Mouse (Mus musculus) limb, embryonic 11.5 days (tissue): ENCODE data around the gene Slc46a1. TPM values are rescaled to one million over a fixed set of nuclear protein-coding genes. Genes with fewer than 3 reads are reported as not detected.

Experiments
- ATAC-seq: fragments of 200-750 bp; cut with Nextera tagmentation; 2 replicates; pipeline ENCODE4 v1.8.0; 2017; ENCODE audit warnings: low read depth; ENCODE audit not compliant: insufficient number of reproducible peaks, low FRiP score, low TSS enrichment
- DNase-seq: peaks from one replicate; pipeline ENCODE4 v3.0.0-alpha.2; 2015; ENCODE audit warnings: low spot score
- H3K27ac ChIP-seq: fragments of 300-500 bp; sonication (generic); replicated peaks from 2 replicates; pipeline ENCODE4 v1.5.1; 2014; ENCODE audit warnings: low read depth, mild to moderate bottlenecking, low read length
- H3K27me3 ChIP-seq: fragments of 300-500 bp; sonication (generic); 2 replicates; pipeline ENCODE4 v1.6.1; 2014; ENCODE audit warnings: mild to moderate bottlenecking, low read length, mixed read lengths; ENCODE audit not compliant: control insufficient read depth, insufficient read depth
- H3K36me3 ChIP-seq: fragments of 300-500 bp; sonication (generic); 2 replicates; pipeline ENCODE4 v1.6.1; 2014; ENCODE audit warnings: mild to moderate bottlenecking, low read length, moderate library complexity, mixed read lengths; ENCODE audit not compliant: control insufficient read depth, insufficient read depth
- H3K4me1 ChIP-seq: fragments of 300-500 bp; sonication (generic); 2 replicates; pipeline ENCODE4 v1.6.1; 2014; ENCODE audit warnings: low read length, mixed read lengths; ENCODE audit not compliant: control insufficient read depth, insufficient read depth
- H3K4me2 ChIP-seq: fragments of 300-500 bp; sonication (generic); 2 replicates; pipeline ENCODE4 v1.6.1; 2014; ENCODE audit warnings: low read depth, mild to moderate bottlenecking, moderate library complexity; ENCODE audit not compliant: severe bottlenecking
- H3K4me3 ChIP-seq: fragments of 300-500 bp; sonication (generic); 2 replicates; pipeline ENCODE4 v1.5.1; 2014; ENCODE audit warnings: low read depth, low read length
- H3K9ac ChIP-seq: fragments of 300-500 bp; sonication (generic); 2 replicates; pipeline ENCODE4 v1.6.1; 2014; ENCODE audit warnings: mild to moderate bottlenecking, low read length
- H3K9me3 ChIP-seq: fragments of 300-500 bp; sonication (generic); 2 replicates; pipeline ENCODE4 v1.6.1; 2016; ENCODE audit warnings: low read length; ENCODE audit not compliant: control insufficient read depth
- WGBS: fragments of 180-500 bp; shearing (Covaris S2); extraction: QIAGEN DNeasy Blood & Tissue Kit; methylation state at CpG from one replicate; pipeline ENCODE4 v1.1.7; 2014; 5-methylcytosine and 5-hydroxymethylcytosine counted together
- polyA plus RNA-seq: library from polyadenylated mRNA; unstranded; fragments of >200 nt; fragmentation: Nextera tagmentation; extraction: Ambion mirVana; gene quantifications from 2 replicates; pipeline ENCODE4 v1.2.1, GENCODE M21; 2014

Slc46a1 gene
- polyA plus RNA-seq, 1 experiment from 2014 or later, result 14.9 TPM

DNA sequence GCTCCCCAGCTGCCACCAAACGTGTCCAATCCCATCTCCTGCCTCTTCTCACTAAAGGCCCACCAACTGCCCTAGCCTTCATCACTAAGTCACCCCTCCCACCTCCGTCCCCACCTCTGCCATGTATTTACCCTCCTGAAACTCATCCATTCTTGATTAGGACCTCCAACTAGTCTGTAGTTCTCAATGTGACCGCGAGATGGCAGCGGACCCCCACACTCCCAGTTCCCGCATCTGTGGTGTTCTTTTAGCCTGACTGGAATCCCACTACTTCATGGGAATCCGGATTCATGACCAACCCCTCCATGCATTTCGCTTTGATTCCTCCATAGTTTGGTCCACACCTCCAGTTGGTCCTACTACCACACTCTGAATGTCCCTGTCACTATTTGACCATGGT is 22.7 kb downstream of the Slc46a1 start:
- Histone ChIP-seq H3K4me2 (no peak overlapping the region), H3K4me1 (peaks cover 4% of the 10 kb centered on the region; the same call in 1 of the 2 replicates), H3K9ac (no peak overlapping the region), H3K9me3 (no peaks in the 10 kb centered on the region), H3K27me3 (peaks cover 53% of the 10 kb centered on the region), H3K4me3 (no peak overlapping the region), H3K36me3 (no peaks in the 10 kb centered on the region), H3K27ac (no peak overlapping the region)
- ATAC-seq (no peak), DNase-seq (peak; percentile 89)
- WGBS, result 6% methylated on average over 8 of the region's 8 CpGs

GRCm38 (mm10) chr11:78490781-78491241 is 25.3 kb downstream of the Slc46a1 start:
- ATAC-seq (no peak), DNase-seq (peak; percentile 60)
- Histone ChIP-seq H3K27me3 (peaks cover 60% of the 10 kb centered on the region), H3K9ac (no peak overlapping the region), H3K4me2 (peak overlapping the region; percentile 33), H3K4me1 (peaks cover 4% of the 10 kb centered on the region; the same call in 1 of the 2 replicates), H3K9me3 (no peaks in the 10 kb centered on the region), H3K4me3 (peak overlapping the region; percentile 22), H3K27ac (no peak overlapping the region), H3K36me3 (no peaks in the 10 kb centered on the region)
- WGBS, result 10% methylated on average over 48 of the region's 48 CpGs

DNA sequence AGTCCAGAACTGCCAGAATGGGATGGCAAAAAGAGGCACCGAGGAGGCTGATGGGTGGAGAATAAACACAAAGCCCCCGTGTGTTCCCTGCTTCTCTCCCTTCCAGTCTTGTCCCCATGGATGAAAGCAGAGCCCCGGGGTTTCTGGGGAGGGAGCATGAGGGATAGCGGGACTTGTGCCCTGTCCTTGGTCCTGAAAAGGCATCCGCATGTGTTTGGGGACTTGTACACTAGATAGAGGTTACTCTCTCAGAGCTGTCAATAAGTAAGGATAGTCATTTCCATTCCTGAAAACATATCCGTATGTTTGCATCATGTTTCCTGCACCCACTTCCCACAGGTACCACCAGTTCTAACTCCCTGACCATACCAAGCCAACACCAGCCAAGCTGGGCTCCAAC is 30.4 kb downstream of the Slc46a1 start:
- Histone ChIP-seq H3K27ac (no peak overlapping the region), H3K4me2 (no peak overlapping the region), H3K4me1 (peaks cover 5% of the 10 kb centered on the region; the same call in 1 of the 2 replicates), H3K4me3 (no peak overlapping the region), H3K27me3 (peaks cover 31% of the 10 kb centered on the region), H3K9ac (no peak overlapping the region), H3K36me3 (no peaks in the 10 kb centered on the region), H3K9me3 (no peaks in the 10 kb centered on the region)
- ATAC-seq (no peak), DNase-seq (peak; percentile 79)
- WGBS, result 6% methylated on average over 6 of the region's 6 CpGs

DNA sequence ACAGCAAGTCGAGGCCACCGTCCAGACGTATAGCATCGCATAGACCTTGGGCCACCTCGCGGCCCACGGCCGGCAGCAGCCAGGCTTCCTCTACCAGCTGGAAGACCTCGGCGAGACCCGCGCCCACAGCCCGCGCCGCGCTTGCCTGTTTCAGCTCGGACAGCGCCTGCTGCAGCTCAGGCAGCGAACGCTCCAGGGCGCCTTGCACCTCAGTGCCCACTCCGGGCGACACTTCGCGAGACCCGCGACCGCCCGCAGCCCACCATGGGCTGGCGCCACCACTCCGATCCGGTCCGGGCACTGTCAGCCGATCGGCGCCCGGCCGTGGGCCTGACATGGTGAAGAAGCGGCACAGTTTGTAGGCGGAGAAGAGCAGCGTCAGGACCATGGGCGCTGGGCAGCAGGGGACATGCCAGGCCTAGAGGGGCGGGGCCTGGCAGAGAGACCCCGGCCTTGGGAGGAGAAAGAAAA is 31.6 kb downstream of the Slc46a1 start:
- H3K9ac ChIP-seq, result peak overlapping the region; percentile 40; the same call in 1 of the 2 replicates
- ATAC-seq (peak; percentile 45), DNase-seq (peak; percentile 48)
- WGBS, result under 1% methylated on average over 44 of the region's 44 CpGs
- H3K4me3 ChIP-seq, result peak overlapping the region; percentile 56
- no peak overlapping the region for H3K27ac ChIP-seq
- H3K27me3 ChIP-seq, result peaks cover 23% of the 10 kb centered on the region
- 0 out of 2 replicates have a peak, but pooled peaks cover 4% of the 10 kb centered on the region for H3K4me1 ChIP-seq
- no peaks in the 10 kb centered on the region for H3K9me3 ChIP-seq
- H3K36me3 ChIP-seq, result no peaks in the 10 kb centered on the region
- peak overlapping the region; percentile 98 for H3K4me2 ChIP-seq

- ATAC-seq (peak; percentile 89), DNase-seq (peak; percentile 97)
- Histone ChIP-seq H3K4me2 (peak within 1 kb of the TSS; percentile 98), H3K27ac (no peak within 1 kb of the TSS), H3K9me3 (no peaks in the 10 kb centered on the region), H3K4me3 (peak within 1 kb of the TSS; percentile 56), H3K36me3 (no peaks in the 10 kb centered on the region), H3K9ac (peak within 1 kb of the TSS; percentile 40), H3K4me1 (0 out of 2 replicates have a peak, but pooled peaks cover 4% of the 10 kb centered on the region), H3K27me3 (peaks cover 23% of the 10 kb centered on the region)
- WGBS, result 4% methylated on average over 36 of the region's 36 CpGs
These were observed 32.3 kb downstream of the Slc46a1 start, which contains the start of gene Sarm1 for GRCm38 (mm10) chr11:78497544-78498522. Gene Sarm1 (minus strand): TSS chr11:78497754.

DNA sequence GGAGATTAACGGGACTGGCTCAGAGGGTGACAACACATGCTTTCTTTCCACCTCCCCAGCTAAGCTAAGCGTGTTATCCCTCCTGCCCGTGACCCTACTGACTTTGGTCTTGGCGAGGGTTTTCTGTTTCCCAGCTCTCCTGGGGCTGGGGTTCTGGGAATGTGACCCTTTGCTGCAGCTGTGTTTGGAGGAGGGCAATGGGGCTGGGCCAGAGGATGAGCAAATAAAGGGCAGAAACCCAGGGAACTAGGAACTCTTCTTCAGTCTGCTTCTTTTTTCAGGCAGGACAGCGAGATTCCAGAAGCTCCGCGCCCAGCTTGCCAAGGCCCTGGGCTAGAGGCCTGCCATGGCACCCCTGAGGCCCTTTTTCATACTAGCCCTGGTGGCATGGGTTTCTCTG is 33.5 kb downstream of the Slc46a1 start, which contains the start of gene Vtn:
Gene Vtn (plus strand): TSS at position 88 of the 400 bp plus-strand sequence.
- H3K27ac ChIP-seq, result no peak within 1 kb of the TSS
- WGBS, result 66% methylated on average over 7 of the region's 7 CpGs
- H3K4me3 ChIP-seq, result peak within 1 kb of the TSS; percentile 56
- DNase-seq, result no peak
- peak within 1 kb of the TSS; percentile 2; the same call in 1 of the 2 replicates for H3K9ac ChIP-seq
- no peak for ATAC-seq
- H3K4me1 ChIP-seq, result 0 out of 2 replicates have a peak, but pooled peaks cover 4% of the 10 kb centered on the region
- no peaks in the 10 kb centered on the region for H3K9me3 ChIP-seq
- H3K4me2 ChIP-seq, result peak within 1 kb of the TSS; percentile 98
- no peaks in the 10 kb centered on the region for H3K36me3 ChIP-seq
- peaks cover 23% of the 10 kb centered on the region for H3K27me3 ChIP-seq

DNA sequence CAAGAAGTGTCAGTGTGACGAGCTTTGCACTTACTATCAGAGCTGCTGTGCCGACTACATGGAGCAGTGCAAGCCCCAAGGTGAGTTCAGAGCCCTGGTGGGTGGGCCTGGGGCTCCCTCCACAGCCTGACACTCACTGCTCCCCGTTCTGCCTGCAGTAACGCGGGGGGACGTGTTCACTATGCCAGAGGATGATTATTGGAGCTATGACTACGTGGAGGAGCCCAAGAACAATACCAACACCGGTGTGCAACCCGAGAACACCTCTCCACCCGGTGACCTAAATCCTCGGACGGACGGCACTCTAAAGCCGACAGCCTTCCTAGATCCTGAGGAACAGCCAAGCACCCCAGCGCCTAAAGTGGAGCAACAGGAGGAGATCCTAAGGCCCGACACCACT is 34.0 kb downstream of the Slc46a1 start:
- WGBS, result 54% methylated on average over 16 of the region's 16 CpGs
- H3K27me3 ChIP-seq, result peaks cover 21% of the 10 kb centered on the region
- H3K4me3 ChIP-seq, result no peak overlapping the region

GRCm38 (mm10) chr11:78500623-78501202 is 35.2 kb downstream of the Slc46a1 start:
- Histone ChIP-seq H3K9me3 (no peaks in the 10 kb centered on the region), H3K4me3 (no peak overlapping the region), H3K4me1 (0 out of 2 replicates have a peak, but pooled peaks cover 4% of the 10 kb centered on the region), H3K27me3 (peaks cover 16% of the 10 kb centered on the region), H3K4me2 (no peak overlapping the region), H3K27ac (no peak overlapping the region), H3K36me3 (no peaks in the 10 kb centered on the region), H3K9ac (no peak overlapping the region)
- ATAC-seq (no peak), DNase-seq (no peak)
- WGBS, result 82% methylated on average over 9 of the region's 9 CpGs

More for the DNA sequence above, 34.0 kb downstream of the Slc46a1 start:
- ATAC-seq (no peak), DNase-seq (no peak)
- Histone ChIP-seq H3K36me3 (no peaks in the 10 kb centered on the region), H3K4me2 (no peak overlapping the region), H3K4me1 (0 out of 2 replicates have a peak, but pooled peaks cover 4% of the 10 kb centered on the region), H3K9ac (no peak overlapping the region), H3K9me3 (no peaks in the 10 kb centered on the region), H3K27ac (no peak overlapping the region)
